Mouse (Mus musculus) midbrain, embryonic 15.5 days (tissue): ENCODE measurements around the gene Lrg1. TPM values are rescaled to one million over a fixed set of nuclear protein-coding genes. Genes with fewer than 3 reads are reported as not detected.
A peak's percentile ranks its signal among the peaks of the same experiment; 100 is the strongest.

Experiments
- ATAC-seq: fragments of 200-750 bp; cut with Nextera tagmentation; replicated peaks from 2 replicates; pipeline ENCODE4 v1.8.0; 2017; ENCODE audit warnings: moderate TSS enrichment
- H3K27ac ChIP-seq: fragments of 300-500 bp; sonication (generic); 2 replicates; pipeline ENCODE4 v1.5.1; 2015; ENCODE audit warnings: mild to moderate bottlenecking, inconsistent platforms
- H3K27me3 ChIP-seq: fragments of 300-500 bp; sonication (generic); replicated peaks from 2 replicates; pipeline ENCODE4 v1.6.1; 2015; ENCODE audit warnings: inconsistent platforms
- H3K36me3 ChIP-seq: fragments of 300-500 bp; sonication (generic); replicated peaks from 2 replicates; pipeline ENCODE4 v1.6.1; 2015; ENCODE audit warnings: inconsistent platforms
- H3K4me1 ChIP-seq: fragments of 300-500 bp; sonication (generic); 2 replicates; pipeline ENCODE4 v1.6.1; 2015; ENCODE audit warnings: inconsistent platforms
- H3K4me2 ChIP-seq: fragments of 300-500 bp; sonication (generic); 2 replicates; pipeline ENCODE4 v1.6.1; 2015; ENCODE audit warnings: inconsistent platforms, mild to moderate bottlenecking, moderate library complexity
- H3K4me3 ChIP-seq: fragments of 300-500 bp; sonication (generic); 2 replicates; pipeline ENCODE4 v1.5.1; 2015; ENCODE audit warnings: mild to moderate bottlenecking, inconsistent platforms
- H3K9ac ChIP-seq: fragments of 300-500 bp; sonication (generic); 2 replicates; pipeline ENCODE4 v1.6.1; 2015; ENCODE audit warnings: mild to moderate bottlenecking, inconsistent platforms
- H3K9me3 ChIP-seq: fragments of 300-500 bp; sonication (generic); 2 replicates; pipeline ENCODE4 v1.6.1; 2016; ENCODE audit warnings: inconsistent platforms
- WGBS: fragments of 180-500 bp; shearing (Covaris S2); methylation state at CpG from one replicate; pipeline ENCODE4 v1.1.7; 2015; ENCODE audit warnings: mixed read lengths; 5-methylcytosine and 5-hydroxymethylcytosine counted together
- polyA plus RNA-seq: library from polyadenylated mRNA; unstranded; fragments of >200 nt; fragmentation: Nextera tagmentation; extraction: Ambion mirVana; gene quantifications from 2 replicates; pipeline ENCODE4 v1.2.1, GENCODE M21; 2015

Gene Lrg1
- polyA plus RNA-seq, 1 experiment from 2014 or later: 0.12 TPM

- H3K27ac ChIP-seq: no peak overlapping the region
- H3K9me3 ChIP-seq: no peaks in the 10 kb centered on the region
- WGBS: 21% methylated on average over 9 of the region's 9 CpGs
- peaks cover 7% of the 10 kb centered on the region for H3K27me3 ChIP-seq
- peak overlapping the region; percentile 39 for H3K4me3 ChIP-seq
- peaks cover 20% of the 10 kb centered on the region for H3K4me1 ChIP-seq
- peak overlapping the region; percentile 59 for H3K9ac ChIP-seq
- H3K4me2 ChIP-seq: peak overlapping the region; percentile 90
- no peaks in the 10 kb centered on the region for H3K36me3 ChIP-seq
- ATAC-seq: peak; percentile 19
These were observed 26.5 kb upstream of the Lrg1 start for GRCm38 (mm10) chr17:56148280-56148679.

GRCm38 (mm10) chr17:56147420-56147819 is 25.6 kb upstream of the Lrg1 start:
- Histone ChIP-seq H3K9me3 (no peaks in the 10 kb centered on the region), H3K4me1 (peaks cover 22% of the 10 kb centered on the region), H3K4me3 (no peak overlapping the region), H3K4me2 (no peak overlapping the region), H3K36me3 (no peaks in the 10 kb centered on the region), H3K27me3 (peaks cover 7% of the 10 kb centered on the region), H3K9ac (no peak overlapping the region), H3K27ac (no peak overlapping the region)
- 64% methylated on average over 12 of the region's 12 CpGs for WGBS
- no peak for ATAC-seq

DNA sequence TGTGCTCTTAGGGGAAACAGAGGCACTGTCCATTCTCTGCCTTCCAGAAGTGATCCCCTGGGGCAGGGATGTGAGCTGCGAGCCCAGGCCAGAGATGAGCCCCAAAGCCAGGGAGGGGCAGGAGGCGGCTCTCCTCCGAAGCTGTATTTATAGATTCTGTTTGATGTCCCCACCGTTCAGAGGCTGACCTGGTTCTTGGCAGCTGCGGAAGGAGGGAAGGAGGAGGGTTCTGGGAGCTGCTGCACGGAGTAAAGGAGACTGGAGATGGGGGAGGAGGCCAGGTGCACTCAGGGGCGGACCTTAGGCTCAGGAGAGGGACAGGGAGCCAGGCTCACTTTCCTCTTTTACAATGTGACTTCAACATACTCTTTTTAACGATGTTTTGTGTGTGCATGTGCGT is 24.3 kb upstream of the Lrg1 start:
- H3K4me2 ChIP-seq: no peak overlapping the region
- H3K9ac ChIP-seq: no peak overlapping the region
- H3K27ac ChIP-seq: peak overlapping the region; percentile 9; the same call in 1 of the 2 replicates
- ATAC-seq: no peak
- H3K9me3 ChIP-seq: no peaks in the 10 kb centered on the region
- H3K4me1 ChIP-seq: peaks cover 35% of the 10 kb centered on the region
- 22% methylated on average over 9 of the region's 9 CpGs for WGBS
- no peaks in the 10 kb centered on the region for H3K36me3 ChIP-seq
- H3K4me3 ChIP-seq: no peak overlapping the region
- peaks cover 11% of the 10 kb centered on the region for H3K27me3 ChIP-seq

GRCm38 (mm10) chr17:56144546-56144945 is 22.7 kb upstream of the Lrg1 start:
- H3K9ac ChIP-seq: no peak overlapping the region
- no peak for ATAC-seq
- H3K27ac ChIP-seq: no peak overlapping the region
- H3K4me3 ChIP-seq: no peak overlapping the region
- no peak overlapping the region for H3K4me2 ChIP-seq
- 0 out of 2 replicates have a peak, but pooled peaks cover 8% of the 10 kb centered on the region for H3K27me3 ChIP-seq
- 74% methylated on average over 9 of the region's 9 CpGs for WGBS
- no peaks in the 10 kb centered on the region for H3K36me3 ChIP-seq
- no peaks in the 10 kb centered on the region for H3K9me3 ChIP-seq
- H3K4me1 ChIP-seq: peaks cover 44% of the 10 kb centered on the region

- H3K9ac ChIP-seq: peak overlapping the region; percentile 51
- ATAC-seq: peak; percentile 55
- 0 out of 2 replicates have a peak, but pooled peaks cover 5% of the 10 kb centered on the region for H3K27me3 ChIP-seq
- peak overlapping the region; percentile 45 for H3K4me3 ChIP-seq
- H3K27ac ChIP-seq: no peak overlapping the region
- no peaks in the 10 kb centered on the region for H3K9me3 ChIP-seq
- peak overlapping the region; percentile 72 for H3K4me2 ChIP-seq
- WGBS: under 1% methylated on average over 39 of the region's 47 CpGs
- peaks cover 50% of the 10 kb centered on the region for H3K4me1 ChIP-seq
- no peaks in the 10 kb centered on the region for H3K36me3 ChIP-seq
These were observed 20.2 kb upstream of the Lrg1 start for GRCm38 (mm10) chr17:56141702-56142605.

- Histone ChIP-seq H3K4me2 (peak within 1 kb of the TSS; percentile 80), H3K9me3 (no peaks in the 10 kb centered on the region), H3K27me3 (0 out of 2 replicates have a peak, but pooled peaks cover 5% of the 10 kb centered on the region), H3K36me3 (no peaks in the 10 kb centered on the region), H3K4me1 (peaks cover 43% of the 10 kb centered on the region), H3K9ac (peak within 1 kb of the TSS; percentile 92), H3K27ac (peak within 1 kb of the TSS; percentile 84), H3K4me3 (peak within 1 kb of the TSS; percentile 93)
- peak; percentile 38 for ATAC-seq
- under 1% methylated on average over 79 of the region's 79 CpGs for WGBS
These were observed 18.2 kb upstream of the Lrg1 start, which contains the start of gene Sema6b for GRCm38 (mm10) chr17:56139858-56140595. Gene Sema6b, minus strand, starts transcription at chr17:56140343.

DNA sequence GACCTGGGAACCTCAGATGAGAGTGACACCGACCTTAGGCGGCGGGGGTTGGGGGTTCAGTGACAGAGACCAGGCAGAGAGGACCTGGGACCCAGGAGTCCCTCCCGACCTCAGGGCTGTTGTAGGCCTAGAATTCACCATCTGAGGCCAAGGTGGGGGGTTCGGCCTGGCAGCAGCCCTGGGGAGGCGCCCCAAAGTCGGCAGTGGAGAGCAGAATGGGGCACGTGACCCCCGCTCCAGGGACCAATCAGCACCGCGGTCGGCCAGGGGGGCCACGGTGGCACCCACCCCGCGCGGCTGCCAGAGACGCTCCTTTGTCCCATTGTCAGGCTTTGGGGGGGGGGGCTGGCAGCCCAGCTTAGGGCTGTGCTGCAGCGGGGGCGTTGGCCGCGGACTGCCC is 17.6 kb upstream of the Lrg1 start:
- peak; percentile 26 for ATAC-seq
- H3K4me1 ChIP-seq: peaks cover 50% of the 10 kb centered on the region
- no peaks in the 10 kb centered on the region for H3K9me3 ChIP-seq

DNA sequence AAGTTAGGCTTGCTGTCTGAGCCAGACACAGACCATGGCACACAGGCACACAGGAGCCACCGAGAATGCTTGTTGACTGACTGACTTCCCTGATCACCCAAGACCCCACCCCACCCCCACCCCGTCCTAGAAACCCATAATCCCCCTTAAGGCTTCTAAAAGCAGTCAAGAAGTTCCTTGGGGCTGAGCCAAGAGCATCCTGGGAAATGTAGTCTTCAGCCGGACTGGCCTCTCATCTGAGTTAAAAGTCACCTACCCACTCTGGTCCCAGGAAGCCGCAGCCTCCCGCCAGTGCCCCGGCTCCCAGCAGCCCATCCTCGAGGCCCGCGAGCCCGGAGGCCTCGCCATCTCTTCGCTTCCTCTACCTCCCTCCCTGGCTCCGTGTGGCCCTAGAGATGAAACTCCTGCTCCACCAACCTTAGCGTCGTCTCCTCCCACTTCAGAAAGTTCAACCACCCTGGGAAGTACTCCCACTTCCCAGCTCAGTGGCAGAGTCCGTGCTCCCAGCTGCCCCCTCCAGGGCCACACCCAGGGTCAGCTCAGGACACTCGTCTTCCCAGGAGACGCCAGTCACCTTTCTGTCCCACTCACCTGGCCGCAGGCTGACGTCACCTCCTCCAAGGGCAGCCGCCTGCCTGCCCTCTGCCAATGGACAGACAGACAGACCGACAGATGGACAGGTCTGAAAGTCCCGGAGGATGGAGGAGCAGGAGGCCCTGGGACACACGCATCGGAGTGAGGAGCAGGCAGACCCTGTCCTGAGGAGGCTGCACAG is 16.2 kb upstream of the Lrg1 start:
- Histone ChIP-seq H3K27me3 (0 out of 2 replicates have a peak, but pooled peaks cover 5% of the 10 kb centered on the region), H3K9ac (peak overlapping the region; percentile 92; the same call in 1 of the 2 replicates), H3K4me3 (peak overlapping the region; percentile 93), H3K4me2 (peak overlapping the region; percentile 80), H3K36me3 (no peaks in the 10 kb centered on the region), H3K4me1 (peaks cover 62% of the 10 kb centered on the region), H3K9me3 (no peaks in the 10 kb centered on the region), H3K27ac (no peak overlapping the region)
- 13% methylated on average over 25 of the region's 25 CpGs for WGBS
- no peak for ATAC-seq

More for the DNA sequence above, 17.6 kb upstream of the Lrg1 start:
- Histone ChIP-seq H3K4me3 (peak overlapping the region; percentile 93), H3K4me2 (peak overlapping the region; percentile 80), H3K27ac (peak overlapping the region; percentile 84), H3K27me3 (0 out of 2 replicates have a peak, but pooled peaks cover 5% of the 10 kb centered on the region), H3K36me3 (no peaks in the 10 kb centered on the region), H3K9ac (peak overlapping the region; percentile 92)
- 5% methylated on average over 20 of the region's 21 CpGs for WGBS

DNA sequence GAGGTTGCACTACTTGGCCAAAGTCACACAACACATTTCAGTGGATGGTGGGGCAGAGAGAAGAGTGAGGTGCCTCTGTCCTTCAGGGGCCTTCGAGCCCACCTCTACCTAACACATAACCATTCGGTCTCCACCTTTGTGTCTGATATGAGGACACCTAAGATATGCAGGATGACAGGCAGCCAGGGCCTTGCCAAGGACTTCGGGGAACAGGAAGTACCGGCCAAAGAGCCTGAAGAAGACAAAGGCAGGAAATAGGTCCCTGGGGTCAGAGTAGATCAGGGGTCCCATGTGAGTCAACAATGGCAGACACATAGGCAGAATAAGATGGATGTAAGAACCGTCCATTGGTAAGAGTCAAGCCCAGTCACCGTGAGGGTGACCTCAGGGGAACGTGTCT is 14.8 kb upstream of the Lrg1 start:
- H3K9ac ChIP-seq: no peak overlapping the region
- H3K4me3 ChIP-seq: no peak overlapping the region
- H3K4me1 ChIP-seq: peaks cover 55% of the 10 kb centered on the region
- 84% methylated on average over 7 of the region's 7 CpGs for WGBS
- no peaks in the 10 kb centered on the region for H3K9me3 ChIP-seq
- no peaks in the 10 kb centered on the region for H3K36me3 ChIP-seq
- no peak overlapping the region for H3K27ac ChIP-seq
- 0 out of 2 replicates have a peak, but pooled peaks cover 3% of the 10 kb centered on the region for H3K27me3 ChIP-seq
- ATAC-seq: no peak
- no peak overlapping the region for H3K4me2 ChIP-seq

GRCm38 (mm10) chr17:56134463-56134971 is 12.7 kb upstream of the Lrg1 start:
- 1% methylated on average over 27 of the region's 27 CpGs for WGBS
- ATAC-seq: 0 out of 2 replicates have a peak, but pooled peaks have one; percentile 4
- no peak overlapping the region for H3K4me3 ChIP-seq

More at GRCm38 (mm10) chr17:56134463-56134971, 12.7 kb upstream of the Lrg1 start:
- Histone ChIP-seq H3K9me3 (no peaks in the 10 kb centered on the region), H3K27me3 (no peaks in the 10 kb centered on the region), H3K36me3 (peaks cover 18% of the 10 kb centered on the region), H3K4me2 (peak overlapping the region; percentile 37), H3K27ac (no peak overlapping the region), H3K4me1 (peaks cover 42% of the 10 kb centered on the region), H3K9ac (no peak overlapping the region)
